Mouse (Mus musculus) gastrocnemius, postnatal 4 days (tissue): Measurements from ENCODE around the gene Vmn1r159. TPM values are rescaled to one million over a fixed set of nuclear protein-coding genes. Genes with fewer than 3 reads are reported as not detected.
"Not testable (repeated sequence)": the region's sequence is repeated elsewhere in the genome, so short reads cannot be mapped to it uniquely, and the experiment has no call there.

Experiments used
- DNase-seq, 2 experiments: peaks; one replicate each; pipeline ENCODE4 v3.0.0; 2021 to 2022; ENCODE audit warnings: low spot score in 2 of 2, mixed read lengths in 2 of 2
- long read RNA-seq, 2 experiments: library from polyadenylated mRNA; stranded (forward); transcript quantifications; one replicate each; pipeline ENCODE4 v2.0.0; 2021
- total RNA-seq, 2 experiments: library from RNA; stranded (reverse); gene quantifications; 2 replicates each; pipeline ENCODE4 v1.2.3; 2021

Vmn1r159 gene
- total RNA-seq: not detected
- long read RNA-seq, experiment 1: 0 reads
- long read RNA-seq, experiment 2: 0 reads

GRCm38 (mm10) chr7:22843505-22843904, at the start of gene Vmn1r159:
Vmn1r159 (minus strand) TSS chr7:22843605.
- DNase-seq: not testable (repeated sequence)

GRCm38 (mm10) chr7:22870924-22871323, 27.5 kb upstream of the Vmn1r159 start, which contains the start of gene Vmn1r160:
Vmn1r160 (plus strand) TSS chr7:22871224.
- DNase-seq: not testable (repeated sequence)

Other genes starting within 250 kb of the Vmn1r159 start
- gene Vmn1r155, start 185.6 kb downstream of the Vmn1r159 start, total RNA-seq: not detected
- gene Gm8693, start 151.3 kb downstream of the Vmn1r159 start, total RNA-seq: not detected
- not detected for gene Gm4567, start 123.9 kb downstream of the Vmn1r159 start, total RNA-seq
- not detected for gene Vmn1r157, start 81.9 kb downstream of the Vmn1r159 start, total RNA-seq
- not detected for gene Vmn1r158, start 52.8 kb downstream of the Vmn1r159 start, total RNA-seq
- gene Vmn1r160, start 27.6 kb upstream of the Vmn1r159 start, total RNA-seq: not detected
- not detected for gene Gm4214, start 141.1 kb upstream of the Vmn1r159 start, total RNA-seq
- not detected for gene Gm4216, start 176.3 kb upstream of the Vmn1r159 start, total RNA-seq
- gene Vmn1r163, start 211.9 kb upstream of the Vmn1r159 start, total RNA-seq: not detected
- not detected for gene Gm8720, start 223.9 kb upstream of the Vmn1r159 start, total RNA-seq